Comparison of ENCODE assay signal across 8 mouse cellular contexts in the genomic region with DNA sequence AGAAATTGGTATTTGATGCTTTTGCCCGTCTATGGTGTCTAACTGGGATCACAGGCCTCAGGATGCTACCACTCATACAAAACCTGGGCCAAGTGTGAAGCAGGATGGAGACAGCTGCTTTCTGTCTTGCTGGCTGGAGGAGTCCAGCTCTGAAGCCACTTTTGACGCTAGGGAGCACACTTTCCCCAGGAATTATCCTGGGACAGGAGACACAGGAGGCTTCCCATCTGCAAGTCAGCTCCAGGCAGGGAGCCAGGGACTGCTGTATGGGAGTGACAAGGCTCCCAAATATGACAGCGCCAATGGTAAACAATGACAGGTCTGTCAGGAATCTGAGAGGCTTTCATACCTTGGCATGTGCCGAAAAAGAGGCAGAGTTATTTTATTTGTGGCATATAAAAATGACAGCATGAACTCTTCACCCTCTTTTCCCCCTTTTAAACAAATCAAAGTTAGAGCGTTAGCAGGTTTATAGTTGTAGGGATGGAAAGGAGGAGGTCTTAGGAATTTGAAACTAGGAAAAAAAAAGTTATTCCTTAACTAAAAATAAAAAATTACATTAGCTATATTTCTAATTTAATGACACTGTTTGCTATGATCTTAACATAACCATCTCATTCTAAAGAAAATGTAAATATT.
DNase-seq lines count a peak whose midpoint lies in the region; ATAC-seq and TF ChIP-seq lines count a peak whose summit lies in the region.

No protein-coding gene starts in this region.

- H3K36me3 ChIP-seq in liver, postnatal 0 days (replicated peaks; ENCODE audit: insufficient read depth, low read length): no peaks in the 10 kb centered on the region
- no peaks in the 10 kb centered on the region for H3K36me3 ChIP-seq in thymus, adult 2 months (ENCODE audit: control insufficient read depth, insufficient read depth, low read length)

- TF ChIP-seq CTCF in liver, postnatal 0 days (IDR thresholded peaks at IDR 0.05; ENCODE audit: low read depth): peak; percentile 22; the same call in 1 of the 2 replicates
- TF ChIP-seq CTCF in thymus, adult 2 months (IDR thresholded peaks at IDR 0.05; ENCODE audit: borderline replicate concordance, control insufficient read depth, extremely low read depth, insufficient read depth, low read length, poor library complexity): no peak

- H3K4me1 ChIP-seq in liver, postnatal 0 days (ENCODE audit: insufficient read depth): no peaks in the 10 kb centered on the region
- no peaks in the 10 kb centered on the region for H3K4me1 ChIP-seq in thymus, adult 2 months (replicated peaks; ENCODE audit: control insufficient read depth, insufficient read depth, low read length)

- H3K9me3 ChIP-seq in liver, postnatal 0 days (ENCODE audit: low read length): no peaks in the 10 kb centered on the region

- TF ChIP-seq POLR2A in thymus, adult 2 months (IDR thresholded peaks at IDR 0.05; ENCODE audit: control insufficient read depth, extremely low read depth, insufficient read depth, low read length, poor library complexity): no peak

- no peak for TF ChIP-seq EP300 in liver, postnatal 0 days (IDR thresholded peaks at IDR 0.05; ENCODE audit: low read depth)

- DNase-seq in adrenal gland, postnatal 10 days: peak; percentile 30
- DNase-seq in adrenal gland, adult 2 months: no peak
- DNase-seq in cerebellum, postnatal 36 days: peak; percentile 37 to 38
- peak; percentile 15 to 23 for DNase-seq in frontal cortex, postnatal 25 days (ENCODE audit: low spot score in 2 of 2)
- DNase-seq in kidney, postnatal 14 days: peak; percentile 31
- no peak for DNase-seq in liver, postnatal 0 days
- DNase-seq in right cerebral cortex, adult 18-20 months: peak; percentile 69
- no peak for DNase-seq in thymus, adult 2 months

- no peak for ATAC-seq in liver, postnatal 0 days

- H3K27ac ChIP-seq in liver, postnatal 0 days (ENCODE audit: low read depth): no peak overlapping the region
- no peak overlapping the region for H3K27ac ChIP-seq in thymus, adult 2 months (ENCODE audit: control insufficient read depth, insufficient read depth, low read length)

- H3K27me3 ChIP-seq in liver, postnatal 0 days (ENCODE audit: insufficient read depth, low read length): no peaks in the 10 kb centered on the region
- H3K27me3 ChIP-seq in thymus, adult 2 months (ENCODE audit: control insufficient read depth, insufficient read depth, low read length): no peaks in the 10 kb centered on the region

- WGBS in liver, postnatal 0 days (ENCODE audit: insufficient replicate concordance): 45% methylated on average over 5 of the region's 5 CpGs
- 60% methylated on average over 5 of the region's 5 CpGs for WGBS in thymus, adult 2 months

- no peak overlapping the region for H3K9ac ChIP-seq in liver, postnatal 0 days (replicated peaks)

- no peak overlapping the region for H3K4me3 ChIP-seq in liver, postnatal 0 days (ENCODE audit: low read depth, low read length)
- H3K4me3 ChIP-seq in thymus, adult 2 months (ENCODE audit: control insufficient read depth, insufficient read depth, low read length): no peak overlapping the region

- no peak overlapping the region for H3K4me2 ChIP-seq in liver, postnatal 0 days (ENCODE audit: low read depth, low read length)

Comparison
In these comparisons a context has a peak if more than half of its experiments do, and no peak if none do; other contexts are left out.
1. DNase-seq: peak in adrenal gland, postnatal 10 days (single experiment), cerebellum, postnatal 36 days (2 of 2), frontal cortex, postnatal 25 days (2 of 2), kidney, postnatal 14 days (single experiment) and right cerebral cortex, adult 18-20 months (single experiment); none in adrenal gland, adult 2 months (single experiment), liver, postnatal 0 days (single experiment) and thymus, adult 2 months (single experiment).